Mouse (Mus musculus) bone marrow macrophage, adult 2 months (primary cell): ENCODE data around the gene Fastkd5. TPM values are rescaled to one million over a fixed set of nuclear protein-coding genes. Genes with fewer than 3 reads are reported as not detected.

Experiments
- H3K27ac ChIP-seq: 2 replicates; pipeline ENCODE4 v1.5.1; 2012; ENCODE audit warnings: low read depth, low read length; ENCODE audit not compliant: insufficient read depth
- H3K4me1 ChIP-seq: 2 replicates; pipeline ENCODE4 v1.6.1; 2012; ENCODE audit warnings: low read length; ENCODE audit not compliant: control insufficient read depth, insufficient read depth
- H3K4me3 ChIP-seq: 2 replicates; pipeline ENCODE4 v1.5.1; 2012; ENCODE audit warnings: mild to moderate bottlenecking, low read length, moderate library complexity; ENCODE audit not compliant: insufficient read depth
- CTCF ChIP-seq: IDR thresholded peaks from 2 replicates; pipeline ENCODE4 v1.5.1; 2012; ENCODE audit warnings: low read depth, mild to moderate bottlenecking, low read length, moderate library complexity
- POLR2A ChIP-seq: IDR thresholded peaks from 2 replicates; pipeline ENCODE4 v1.6.1; 2012; ENCODE audit warnings: mild to moderate bottlenecking, low read depth, low read length, borderline replicate concordance
- polyA plus RNA-seq: library from polyadenylated mRNA; stranded (reverse); fragments of >200 nt; gene quantifications from 2 replicates; pipeline ENCODE4 v1.2.4, GENCODE M21; 2012; ENCODE audit not compliant: missing spikeins, insufficient read depth, insufficient read length

Fastkd5 gene
- polyA plus RNA-seq, 1 experiment: 6.1 TPM

- Histone ChIP-seq H3K4me3 (peak overlapping the region; percentile 77), H3K27ac (peak overlapping the region; percentile 19; the same call in 1 of the 2 replicates), H3K4me1 (peaks cover 9% of the 10 kb centered on the region)
- TF ChIP-seq POLR2A: no peak
- no peak for TF ChIP-seq CTCF
These were observed 65.8 kb downstream of the Fastkd5 start for GRCm38 (mm10) chr2:130564063-130564462.

Other genes with a start within 250 kb of the Fastkd5 start
- gene Cpxm1, start 232.5 kb downstream of the Fastkd5 start, polyA plus RNA-seq: 0.33 TPM in 1 of 2 replicates, not detected in the other
- not detected in 2 replicates for gene Gm28372, start 224.8 kb downstream of the Fastkd5 start, polyA plus RNA-seq
- gene 1700020A23Rik, start 224.8 kb downstream of the Fastkd5 start, polyA plus RNA-seq: not detected in 2 replicates
- gene Tmem239, start 223.5 kb downstream of the Fastkd5 start, polyA plus RNA-seq: not detected in 2 replicates
- 121 and 124 TPM in 2 replicates for gene Vps16, start 205.7 kb downstream of the Fastkd5 start, polyA plus RNA-seq
- 14.1 and 15.7 TPM in 2 replicates for gene Pced1a, start 205.3 kb downstream of the Fastkd5 start, polyA plus RNA-seq
- 195 and 229 TPM in 2 replicates for gene Ptpra, start 179.7 kb downstream of the Fastkd5 start, polyA plus RNA-seq
- 28.3 and 30.0 TPM in 2 replicates for gene Mrps26, start 66.3 kb downstream of the Fastkd5 start, polyA plus RNA-seq
- not detected in 2 replicates for gene Oxt, start 53.9 kb downstream of the Fastkd5 start, polyA plus RNA-seq
- gene Avp, start 47.5 kb downstream of the Fastkd5 start, polyA plus RNA-seq: not detected in 2 replicates
- 5.0 and 6.1 TPM in 2 replicates for gene Ubox5, start within 50 bp of the Fastkd5 start, polyA plus RNA-seq
- 2.8 and 3.3 TPM in 2 replicates for gene Lzts3, start 12.8 kb upstream of the Fastkd5 start, polyA plus RNA-seq
- gene Ddrgk1, start 34.6 kb upstream of the Fastkd5 start, polyA plus RNA-seq: 115 and 134 TPM in 2 replicates
- 22.7 and 23.7 TPM in 2 replicates for gene Itpa, start 37.6 kb upstream of the Fastkd5 start, polyA plus RNA-seq
- 0.34 and 0.65 TPM in 2 replicates for gene Slc4a11, start 67.5 kb upstream of the Fastkd5 start, polyA plus RNA-seq